Mouse (Mus musculus) neural tube, embryonic 14.5 days (tissue): ENCODE results near the gene Arid2. TPM values are rescaled to one million over a fixed set of nuclear protein-coding genes. Genes with fewer than 3 reads are reported as not detected.

Experiments used
- ATAC-seq: fragments of 200-750 bp; cut with Nextera tagmentation; 2 replicates; pipeline ENCODE4 v1.8.0; 2017; ENCODE audit warnings: low read depth, mild to moderate bottlenecking, moderate TSS enrichment, moderate library complexity
- H3K27ac ChIP-seq: fragments of 300-500 bp; sonication (generic); 2 replicates; pipeline ENCODE4 v1.5.1; 2014; ENCODE audit warnings: low read depth, mild to moderate bottlenecking, control low read depth, low read length, moderate library complexity, mixed read lengths
- H3K27me3 ChIP-seq: fragments of 300-500 bp; sonication (generic); 2 replicates; pipeline ENCODE4 v1.6.1; 2014; ENCODE audit warnings: low read length; ENCODE audit not compliant: control insufficient read depth, insufficient read depth
- H3K36me3 ChIP-seq: fragments of 300-500 bp; sonication (generic); 2 replicates; pipeline ENCODE4 v1.6.1; 2014; ENCODE audit warnings: low read length, mixed read lengths; ENCODE audit not compliant: control insufficient read depth, insufficient read depth
- H3K4me1 ChIP-seq: fragments of 300-500 bp; sonication (generic); 2 replicates; pipeline ENCODE4 v1.6.1; 2014; ENCODE audit warnings: low read length; ENCODE audit not compliant: control insufficient read depth, insufficient read depth
- H3K4me2 ChIP-seq: fragments of 300-500 bp; sonication (generic); 2 replicates; pipeline ENCODE4 v1.6.1; 2014; ENCODE audit warnings: mild to moderate bottlenecking, low read depth, low read length, control low read depth
- H3K4me3 ChIP-seq: fragments of 300-500 bp; sonication (generic); 2 replicates; pipeline ENCODE4 v1.5.1; 2014; ENCODE audit warnings: low read depth, low read length, control low read depth, mixed read lengths
- H3K9ac ChIP-seq: fragments of 300-500 bp; sonication (generic); replicated peaks from 2 replicates; pipeline ENCODE4 v1.6.1; 2014; ENCODE audit warnings: low read depth, mild to moderate bottlenecking, control low read depth, low read length, mixed read lengths
- H3K9me3 ChIP-seq: fragments of 300-500 bp; sonication (generic); 2 replicates; pipeline ENCODE4 v1.6.1; 2016; ENCODE audit warnings: low read length; ENCODE audit not compliant: control insufficient read depth
- WGBS: fragments of 180-500 bp; shearing (Covaris S2); extraction: QIAGEN DNeasy Blood & Tissue Kit; methylation state at CpG from one replicate; pipeline ENCODE4 v1.1.7; 2014; 5-methylcytosine and 5-hydroxymethylcytosine counted together
- polyA plus RNA-seq: library from polyadenylated mRNA; unstranded; fragments of >200 nt; fragmentation: Nextera tagmentation; extraction: Ambion mirVana; gene quantifications from 2 replicates; pipeline ENCODE4 v1.2.1, GENCODE M21; 2014

The Arid2 gene
- polyA plus RNA-seq, 1 experiment from 2014 or later: 26.9 TPM

- WGBS: 97% methylated on average over 2 of the region's 2 CpGs
- H3K4me3 ChIP-seq: no peak overlapping the region
- H3K4me1 ChIP-seq: no peaks in the 10 kb centered on the region
- H3K27ac ChIP-seq: no peak overlapping the region
- no peaks in the 10 kb centered on the region for H3K27me3 ChIP-seq
- no peaks in the 10 kb centered on the region for H3K9me3 ChIP-seq
- no peak for ATAC-seq
- H3K36me3 ChIP-seq: peaks cover 39% of the 10 kb centered on the region
- H3K4me2 ChIP-seq: no peak overlapping the region
- no peak overlapping the region for H3K9ac ChIP-seq
Observed at GRCm38 (mm10) chr15:96376214-96376613, 88.9 kb downstream of the Arid2 start.

DNA sequence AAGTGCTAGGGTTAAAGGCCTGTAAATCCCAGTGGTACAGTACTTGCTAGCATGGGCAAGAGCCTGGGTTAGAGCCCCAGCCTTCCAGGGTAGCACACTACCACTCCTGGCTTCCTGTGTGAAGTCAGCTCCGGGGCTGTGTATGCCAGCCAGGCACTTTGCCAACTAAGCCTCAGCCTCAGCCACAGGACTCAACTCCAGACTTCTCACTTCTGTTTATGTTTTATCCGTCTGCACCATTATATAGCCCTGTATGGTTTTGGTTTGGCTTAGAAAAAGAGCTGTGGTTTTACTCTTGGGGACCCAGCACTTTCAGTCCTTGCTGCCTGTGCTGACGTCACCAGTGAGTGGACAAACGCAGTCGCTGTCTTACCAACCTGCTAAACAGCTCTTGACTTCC, 89.9 kb downstream of the Arid2 start:
- ATAC-seq: no peak
- Histone ChIP-seq H3K4me1 (no peaks in the 10 kb centered on the region), H3K27me3 (no peaks in the 10 kb centered on the region), H3K4me3 (no peak overlapping the region), H3K9ac (no peak overlapping the region), H3K27ac (no peak overlapping the region), H3K4me2 (no peak overlapping the region), H3K36me3 (peaks cover 29% of the 10 kb centered on the region), H3K9me3 (no peaks in the 10 kb centered on the region)
- 81% methylated on average over 5 of the region's 5 CpGs for WGBS

GRCm38 (mm10) chr15:96377701-96378100, 90.4 kb downstream of the Arid2 start:
- no peaks in the 10 kb centered on the region for H3K9me3 ChIP-seq
- ATAC-seq: no peak
- H3K9ac ChIP-seq: no peak overlapping the region
- no peak overlapping the region for H3K4me2 ChIP-seq
- no peak overlapping the region for H3K4me3 ChIP-seq
- WGBS: 91% methylated on average over 7 of the region's 7 CpGs
- H3K36me3 ChIP-seq: peaks cover 24% of the 10 kb centered on the region
- no peak overlapping the region for H3K27ac ChIP-seq
- no peaks in the 10 kb centered on the region for H3K4me1 ChIP-seq
- no peaks in the 10 kb centered on the region for H3K27me3 ChIP-seq

DNA sequence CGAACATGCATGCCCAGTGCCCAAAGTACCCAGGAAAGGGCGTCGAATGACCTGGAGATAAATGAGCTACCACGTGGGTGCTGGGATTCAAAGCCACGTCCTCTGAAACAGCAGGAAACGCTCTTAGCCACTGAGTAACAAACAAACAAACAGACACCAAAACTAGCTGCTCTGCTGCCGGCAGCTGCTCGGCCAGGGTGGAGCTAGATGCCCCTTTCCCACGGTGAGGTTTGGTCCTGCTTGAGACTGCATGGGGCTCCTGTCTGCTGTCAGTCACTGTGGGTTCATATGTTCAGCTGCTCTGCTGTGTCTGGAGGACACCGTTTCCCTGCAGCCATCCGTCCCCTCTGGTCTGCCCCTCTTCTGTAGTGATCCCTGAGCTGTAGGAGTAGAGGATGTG, 94.9 kb downstream of the Arid2 start:
- ATAC-seq: no peak
- WGBS: 92% methylated on average over 11 of the region's 11 CpGs
- H3K27ac ChIP-seq: no peak overlapping the region
- H3K9ac ChIP-seq: no peak overlapping the region
- H3K4me2 ChIP-seq: no peak overlapping the region
- no peak overlapping the region for H3K4me3 ChIP-seq
- no peaks in the 10 kb centered on the region for H3K27me3 ChIP-seq
- H3K9me3 ChIP-seq: no peaks in the 10 kb centered on the region
- no peaks in the 10 kb centered on the region for H3K4me1 ChIP-seq
- H3K36me3 ChIP-seq: peaks cover 7% of the 10 kb centered on the region; the same call in 1 of the 2 replicates

DNA sequence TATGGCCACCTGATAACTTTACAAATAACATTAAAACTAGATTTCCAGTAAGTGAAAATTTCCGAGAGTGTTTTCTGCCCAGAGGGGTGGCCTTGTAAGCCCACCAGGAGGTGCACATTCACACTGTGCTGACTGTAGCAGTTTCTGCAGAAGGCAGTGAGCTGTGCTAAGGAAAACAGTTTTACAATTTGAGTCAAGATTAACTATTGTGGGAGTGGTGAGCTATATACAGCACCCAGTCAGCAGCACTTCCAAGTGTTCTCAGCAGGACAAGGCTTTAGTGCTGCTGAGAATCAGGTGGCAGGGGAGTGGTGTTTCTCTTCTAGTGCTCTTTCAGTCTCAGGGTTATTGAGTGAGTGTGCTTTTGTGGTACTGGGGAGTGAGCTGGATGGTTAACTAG, 101.2 kb downstream of the Arid2 start:
- Histone ChIP-seq H3K27ac (no peak overlapping the region), H3K4me3 (no peak overlapping the region), H3K9me3 (no peaks in the 10 kb centered on the region), H3K4me1 (no peaks in the 10 kb centered on the region), H3K9ac (no peak overlapping the region), H3K4me2 (no peak overlapping the region), H3K27me3 (no peaks in the 10 kb centered on the region), H3K36me3 (peaks cover 6% of the 10 kb centered on the region; the same call in 1 of the 2 replicates)
- WGBS: 65% methylated on average over 1 of the region's 1 CpGs
- ATAC-seq: no peak

GRCm38 (mm10) chr15:96392878-96393277, 105.6 kb downstream of the Arid2 start:
- Histone ChIP-seq H3K4me3 (no peak overlapping the region), H3K4me1 (no peaks in the 10 kb centered on the region), H3K27me3 (no peaks in the 10 kb centered on the region), H3K36me3 (peaks cover 16% of the 10 kb centered on the region), H3K9ac (no peak overlapping the region), H3K27ac (no peak overlapping the region), H3K4me2 (no peak overlapping the region), H3K9me3 (no peaks in the 10 kb centered on the region)
- no peak for ATAC-seq
- 93% methylated on average over 3 of the region's 3 CpGs for WGBS

GRCm38 (mm10) chr15:96395071-96395470, 107.8 kb downstream of the Arid2 start:
- no peaks in the 10 kb centered on the region for H3K4me1 ChIP-seq
- no peaks in the 10 kb centered on the region for H3K9me3 ChIP-seq
- no peak overlapping the region for H3K4me2 ChIP-seq
- H3K27ac ChIP-seq: no peak overlapping the region
- H3K27me3 ChIP-seq: no peaks in the 10 kb centered on the region
- H3K4me3 ChIP-seq: no peak overlapping the region
- no peak overlapping the region for H3K9ac ChIP-seq
- no peak for ATAC-seq
- 91% methylated on average over 6 of the region's 6 CpGs for WGBS
- peaks cover 16% of the 10 kb centered on the region for H3K36me3 ChIP-seq

DNA sequence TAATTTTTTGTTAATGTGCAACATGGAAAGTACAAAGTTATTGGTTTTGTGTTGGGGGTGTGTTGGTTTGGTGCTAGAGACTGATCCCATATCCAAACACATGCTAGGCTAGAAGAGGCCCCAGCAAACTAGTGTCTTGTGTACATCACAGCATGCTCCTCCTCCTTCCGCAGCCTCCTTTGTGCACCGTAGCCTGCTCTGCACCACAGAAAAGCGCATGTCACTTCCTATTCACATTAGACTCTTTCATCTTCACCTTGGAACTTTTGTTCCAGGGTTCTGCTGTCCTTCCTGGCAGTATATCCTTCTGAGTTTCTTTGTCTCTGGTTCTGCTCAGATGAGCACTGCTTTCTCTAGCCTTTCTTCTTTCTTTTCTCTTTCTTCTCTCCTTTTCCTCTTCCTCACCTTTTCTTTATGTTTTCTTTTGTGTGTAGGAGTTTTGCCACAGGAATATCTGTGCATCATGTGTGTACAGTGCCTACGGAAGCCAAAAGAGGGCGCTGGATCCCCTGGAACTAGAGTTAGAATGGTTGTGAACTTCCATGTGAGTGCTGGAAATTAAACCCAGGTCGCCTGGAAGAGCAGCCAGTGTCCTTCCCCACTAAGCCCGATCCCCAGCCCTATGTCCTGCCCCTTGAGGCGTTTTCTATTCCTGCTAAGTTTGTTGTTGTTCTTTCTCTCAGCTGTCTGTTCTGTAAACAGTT, 109.5 kb downstream of the Arid2 start:
- Histone ChIP-seq H3K4me2 (no peak overlapping the region), H3K27me3 (no peaks in the 10 kb centered on the region), H3K36me3 (peaks cover 10% of the 10 kb centered on the region), H3K9ac (no peak overlapping the region), H3K4me1 (no peaks in the 10 kb centered on the region), H3K9me3 (no peaks in the 10 kb centered on the region), H3K4me3 (no peak overlapping the region), H3K27ac (no peak overlapping the region)
- ATAC-seq: no peak
- 80% methylated on average over 8 of the region's 8 CpGs for WGBS

DNA sequence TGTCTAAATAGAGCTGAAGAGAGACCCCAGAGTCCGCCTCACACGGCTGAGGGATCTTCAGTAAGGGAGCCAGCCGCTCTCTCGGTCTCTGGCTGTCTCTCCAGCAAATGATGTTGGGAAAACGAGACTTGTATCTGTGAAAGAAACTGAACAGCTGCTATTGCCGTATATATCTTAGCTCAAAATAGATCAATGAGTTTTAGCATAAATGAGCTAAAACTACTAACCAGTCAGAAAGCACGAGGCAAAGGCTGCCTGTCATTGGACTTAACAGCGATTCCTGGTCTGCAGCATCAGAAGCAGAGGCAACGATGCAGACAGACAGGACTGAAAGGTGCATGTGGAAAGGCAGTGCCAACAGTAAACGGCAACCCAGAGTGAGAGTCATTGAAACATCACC, 111.0 kb downstream of the Arid2 start:
- no peak overlapping the region for H3K4me2 ChIP-seq
- H3K4me1 ChIP-seq: no peaks in the 10 kb centered on the region
- no peaks in the 10 kb centered on the region for H3K9me3 ChIP-seq
- no peak overlapping the region for H3K4me3 ChIP-seq
- no peak overlapping the region for H3K9ac ChIP-seq
- H3K27me3 ChIP-seq: no peaks in the 10 kb centered on the region
- H3K36me3 ChIP-seq: peaks cover 12% of the 10 kb centered on the region
- H3K27ac ChIP-seq: no peak overlapping the region
- no peak for ATAC-seq
- WGBS: 91% methylated on average over 10 of the region's 10 CpGs
